1 mouse cellular context compared by ENCODE assay signal in genomic region chr9:43743647-43744137, GRCm38 (mm10).
TF ChIP-seq lines count a peak whose summit lies in the region.

Gene Nectin1, plus strand, starts transcription at chr9:43743984.

TF ChIP-seq in CH12.LX, 34 proteins besides CTCF, POLR2A, EP300 and RAD21 (continued from another document):
- no peak for TF ChIP-seq MXI1 (IDR thresholded peaks at IDR 0.05; ENCODE audit: low read depth, low read length)
- no peak for TF ChIP-seq GABPA (IDR thresholded peaks at IDR 0.05; ENCODE audit: insufficient replicate concordance, low read depth, low read length)
- peak; percentile 26; the same call in 1 of the 2 replicates for TF ChIP-seq SIN3A (IDR thresholded peaks at IDR 0.05; ENCODE audit: low read length)
- no peak for TF ChIP-seq ZC3H11A (IDR thresholded peaks at IDR 0.05; ENCODE audit: low read depth, low read length)
- no peak for TF ChIP-seq ELF1 (IDR thresholded peaks at IDR 0.05; ENCODE audit: low read depth, low read length)
- TF ChIP-seq NELFE (IDR thresholded peaks at IDR 0.05; ENCODE audit: low read depth, low read length): peak; percentile 27
- no peak for TF ChIP-seq USF2 (conservative IDR thresholded peaks at IDR 0.05; ENCODE audit: low read depth, low read length)
- no peak for TF ChIP-seq PAX5 (IDR thresholded peaks at IDR 0.05; ENCODE audit: low read length)
- no peak for TF ChIP-seq MEF2A (IDR thresholded peaks at IDR 0.05; ENCODE audit: borderline replicate concordance, low read depth, low read length)
- no peak for TF ChIP-seq JUN (IDR thresholded peaks at IDR 0.05; ENCODE audit: insufficient read depth, low read depth, low read length)
- no peak for TF ChIP-seq ZNF384 (IDR thresholded peaks at IDR 0.05; ENCODE audit: low read depth, low read length)
- TF ChIP-seq MAZ (IDR thresholded peaks at IDR 0.05; ENCODE audit: low read depth, low read length): no peak; the same call in 1 of the 2 replicates
- TF ChIP-seq ZMIZ1 (IDR thresholded peaks at IDR 0.05; ENCODE audit: low read depth, low read length): no peak
- TF ChIP-seq MYC (IDR thresholded peaks at IDR 0.05; ENCODE audit: low read depth, low read length): no peak
